Mouse (Mus musculus): ENCODE measurements around the gene Bag5.

The Bag5 gene

GRCm38 (mm10) chr12:111713004-111713651, at the start of gene Bag5, which contains the start of gene Apopt1:
Gene Bag5, minus strand, starts transcription at chr12:111713257.
Gene Apopt1, plus strand, starts transcription at chr12:111713261.
- peak; percentile 92 for DNase-seq (ENCODE audit: extremely low spot score, low spot score)

GRCm38 (mm10) chr12:111760306-111760908, 47.4 kb upstream of the Bag5 start:
- DNase-seq (ENCODE audit: extremely low spot score, low spot score), result no peak

- DNase-seq (ENCODE audit: extremely low spot score, low spot score), result peak; percentile 69
Observed at GRCm38 (mm10) chr12:111759176-111760061, 46.4 kb upstream of the Bag5 start.

- DNase-seq (ENCODE audit: extremely low spot score, low spot score), result peak; percentile 82
Observed at GRCm38 (mm10) chr12:111758381-111759175, 45.5 kb upstream of the Bag5 start, which contains the start of gene Klc1. Gene Klc1, plus strand, starts transcription at chr12:111758849.

GRCm38 (mm10) chr12:111757561-111758325, 44.7 kb upstream of the Bag5 start:
- DNase-seq (ENCODE audit: extremely low spot score, low spot score), result no peak

- no peak for DNase-seq (ENCODE audit: extremely low spot score, low spot score)
Observed at GRCm38 (mm10) chr12:111756698-111757082, 43.6 kb upstream of the Bag5 start.

- no peak for DNase-seq (ENCODE audit: extremely low spot score, low spot score)
Observed at GRCm38 (mm10) chr12:111756082-111756697, 43.1 kb upstream of the Bag5 start.

GRCm38 (mm10) chr12:111755231-111755630, 42.2 kb upstream of the Bag5 start:
- no peak for DNase-seq (ENCODE audit: extremely low spot score, low spot score)

GRCm38 (mm10) chr12:111754710-111755109, 41.7 kb upstream of the Bag5 start:
- DNase-seq (ENCODE audit: extremely low spot score, low spot score), result no peak

GRCm38 (mm10) chr12:111753347-111753746, 40.3 kb upstream of the Bag5 start:
- no peak for DNase-seq (ENCODE audit: extremely low spot score, low spot score)

- no peak for DNase-seq (ENCODE audit: extremely low spot score, low spot score)
Observed at GRCm38 (mm10) chr12:111752491-111752890, 39.4 kb upstream of the Bag5 start.

GRCm38 (mm10) chr12:111750739-111751138, 37.7 kb upstream of the Bag5 start:
- DNase-seq (ENCODE audit: extremely low spot score, low spot score), result no peak

- no peak for DNase-seq (ENCODE audit: extremely low spot score, low spot score)
Observed at GRCm38 (mm10) chr12:111747421-111747820, 34.4 kb upstream of the Bag5 start.

- DNase-seq (ENCODE audit: extremely low spot score, low spot score), result no peak
Observed at GRCm38 (mm10) chr12:111746091-111746490, 33.0 kb upstream of the Bag5 start.

- no peak for DNase-seq (ENCODE audit: extremely low spot score, low spot score)
Observed at GRCm38 (mm10) chr12:111745274-111745673, 32.2 kb upstream of the Bag5 start.

- DNase-seq (ENCODE audit: extremely low spot score, low spot score), result no peak
Observed at GRCm38 (mm10) chr12:111743981-111744423, 30.9 kb upstream of the Bag5 start.

- DNase-seq (ENCODE audit: extremely low spot score, low spot score), result no peak
Observed at GRCm38 (mm10) chr12:111743419-111743818, 30.4 kb upstream of the Bag5 start.

GRCm38 (mm10) chr12:111741338-111741737, 28.3 kb upstream of the Bag5 start:
- no peak for DNase-seq (ENCODE audit: extremely low spot score, low spot score)

GRCm38 (mm10) chr12:111738754-111739153, 25.7 kb upstream of the Bag5 start:
- peak; percentile 65 for DNase-seq (ENCODE audit: extremely low spot score, low spot score)

GRCm38 (mm10) chr12:111737370-111737769, 24.3 kb upstream of the Bag5 start:
- no peak for DNase-seq (ENCODE audit: extremely low spot score, low spot score)

Measured in neural tube, embryonic 10.5 days (tissue).